Mouse (Mus musculus) ES-Bruce4 (cell line): ENCODE measurements around the gene Cpb1. TPM values are rescaled to one million over a fixed set of nuclear protein-coding genes. Genes with fewer than 3 reads are reported as not detected.

Experiments
- H3K27ac ChIP-seq: 2 replicates; pipeline ENCODE4 v1.5.1; 2012; ENCODE audit warnings: low read length, inconsistent platforms; ENCODE audit not compliant: insufficient read depth
- H3K27me3 ChIP-seq: 2 replicates; pipeline ENCODE4 v1.6.1; 2012; ENCODE audit warnings: mild to moderate bottlenecking, low read length, inconsistent platforms; ENCODE audit not compliant: control insufficient read depth, poor library complexity, insufficient read depth, severe bottlenecking
- H3K36me3 ChIP-seq: 2 replicates; pipeline ENCODE4 v1.6.1; 2012; ENCODE audit warnings: inconsistent platforms, mild to moderate bottlenecking, low read length, moderate library complexity; ENCODE audit not compliant: control insufficient read depth, poor library complexity, insufficient read depth, severe bottlenecking
- H3K4me1 ChIP-seq: one replicate; pipeline ENCODE4 v1.8.1; 2011; ENCODE audit warnings: low read length; ENCODE audit not compliant: control insufficient read depth, insufficient read depth
- H3K4me3 ChIP-seq: 2 replicates; pipeline ENCODE4 v1.5.1; 2011; ENCODE audit warnings: low read depth, mild to moderate bottlenecking, low read length
- H3K9ac ChIP-seq: 2 replicates; pipeline ENCODE4 v1.6.1; 2012; ENCODE audit warnings: low read depth, mild to moderate bottlenecking, inconsistent platforms; ENCODE audit not compliant: poor library complexity, severe bottlenecking
- H3K9me3 ChIP-seq: replicated peaks from 2 replicates; pipeline ENCODE4 v1.6.1; 2012; ENCODE audit warnings: mild to moderate bottlenecking, low read length, inconsistent platforms; ENCODE audit not compliant: control insufficient read depth, poor library complexity, insufficient read depth, severe bottlenecking
- CTCF ChIP-seq: IDR thresholded peaks from one replicate; pipeline ENCODE4 v1.8.1; 2011; ENCODE audit warnings: low read depth, low read length
- EP300 ChIP-seq: IDR thresholded peaks from 2 replicates; pipeline ENCODE4 v1.6.1; 2011; ENCODE audit warnings: low read depth, low read length; ENCODE audit not compliant: insufficient read depth
- POLR2A ChIP-seq: IDR thresholded peaks from one replicate; pipeline ENCODE4 v1.8.1; 2011; ENCODE audit warnings: low read length; ENCODE audit not compliant: insufficient read depth
- polyA plus RNA-seq: library from polyadenylated mRNA; stranded (reverse); fragments of >200 nt; gene quantifications from 2 replicates; pipeline ENCODE4 v1.2.4, GENCODE M21; 2011; ENCODE audit warnings: low read depth; ENCODE audit not compliant: missing spikeins, insufficient read depth, insufficient read length

Gene Cpb1
- polyA plus RNA-seq, 1 experiment: 0.22 TPM

GRCm38 (mm10) chr3:20294542-20295348, 19.2 kb upstream of the Cpb1 start:
- H3K9me3 ChIP-seq: no peaks in the 10 kb centered on the region; the same call in 1 of the 2 replicates
- no peaks in the 10 kb centered on the region for H3K36me3 ChIP-seq
- H3K9ac ChIP-seq: no peak overlapping the region
- H3K27me3 ChIP-seq: no peaks in the 10 kb centered on the region
- H3K27ac ChIP-seq: no peak overlapping the region
- H3K4me3 ChIP-seq: no peak overlapping the region
- TF ChIP-seq EP300 (no peak), POLR2A (no peak), CTCF (no peak)
- no peaks in the 10 kb centered on the region for H3K4me1 ChIP-seq

- H3K9ac ChIP-seq: no peak overlapping the region
- TF ChIP-seq CTCF (no peak), POLR2A (no peak), EP300 (no peak)
- H3K27me3 ChIP-seq: no peaks in the 10 kb centered on the region
- no peaks in the 10 kb centered on the region for H3K4me1 ChIP-seq
- no peak overlapping the region for H3K27ac ChIP-seq
- no peaks in the 10 kb centered on the region for H3K36me3 ChIP-seq
- H3K9me3 ChIP-seq: no peaks in the 10 kb centered on the region; the same call in 1 of the 2 replicates
- H3K4me3 ChIP-seq: no peak overlapping the region
These were observed 15.8 kb upstream of the Cpb1 start for GRCm38 (mm10) chr3:20291370-20291769.

GRCm38 (mm10) chr3:20288761-20289160, 13.2 kb upstream of the Cpb1 start:
- no peak for TF ChIP-seq CTCF
- no peak for TF ChIP-seq EP300
- TF ChIP-seq POLR2A: no peak
- no peaks in the 10 kb centered on the region for H3K36me3 ChIP-seq
- no peak overlapping the region for H3K4me3 ChIP-seq
- no peaks in the 10 kb centered on the region for H3K4me1 ChIP-seq
- no peak overlapping the region for H3K9ac ChIP-seq
- H3K9me3 ChIP-seq: peaks cover 9% of the 10 kb centered on the region
- no peak overlapping the region for H3K27ac ChIP-seq
- H3K27me3 ChIP-seq: no peaks in the 10 kb centered on the region

GRCm38 (mm10) chr3:20281796-20282195, 6.3 kb upstream of the Cpb1 start:
- H3K4me3 ChIP-seq: no peak overlapping the region
- TF ChIP-seq POLR2A: no peak
- no peak for TF ChIP-seq CTCF
- peaks cover 9% of the 10 kb centered on the region; the same call in 1 of the 2 replicates for H3K9me3 ChIP-seq
- no peak overlapping the region for H3K9ac ChIP-seq
- no peaks in the 10 kb centered on the region for H3K27me3 ChIP-seq
- H3K36me3 ChIP-seq: no peaks in the 10 kb centered on the region
- no peaks in the 10 kb centered on the region for H3K4me1 ChIP-seq
- H3K27ac ChIP-seq: no peak overlapping the region

- Histone ChIP-seq H3K27ac (no peak overlapping the region), H3K9ac (no peak overlapping the region), H3K4me1 (no peaks in the 10 kb centered on the region), H3K9me3 (no peaks in the 10 kb centered on the region), H3K36me3 (no peaks in the 10 kb centered on the region), H3K27me3 (no peaks in the 10 kb centered on the region), H3K4me3 (no peak overlapping the region)
- TF ChIP-seq CTCF (no peak), POLR2A (no peak), EP300 (no peak)
These were observed 20.7 kb downstream of the Cpb1 start for GRCm38 (mm10) chr3:20254566-20255479.
